Mouse (Mus musculus) heart, adult 2 months (tissue): Measurements from ENCODE around the gene Zfp972.
"Not testable (repeated sequence)": the region's sequence is repeated elsewhere in the genome, so short reads cannot be mapped to it uniquely, and the experiment has no call there.

Source experiments
- CTCF ChIP-seq: fragments of 200-600 bp; IDR thresholded peaks from 2 replicates; pipeline ENCODE4 v1.8.1; 2022; ENCODE audit warnings: antibody characterized with exemption, mild to moderate bottlenecking, moderate library complexity
- EP300 ChIP-seq: fragments of 200-500 bp; IDR thresholded peaks from 2 replicates; pipeline ENCODE4 v1.6.1; 2011; ENCODE audit warnings: low read depth, low read length, control low read depth; ENCODE audit not compliant: insufficient read depth
- POLR2A ChIP-seq: fragments of 200-500 bp; IDR thresholded peaks from 2 replicates; pipeline ENCODE4 v1.6.1; 2011; ENCODE audit warnings: mild to moderate bottlenecking, low read depth, low read length, control low read depth; ENCODE audit not compliant: insufficient read depth

GRCm38 (mm10) chr2:177925563-177926103 is at the start of gene Zfp972:
- not testable (repeated sequence) for TF ChIP-seq EP300, CTCF, POLR2A
